Mouse (Mus musculus): ENCODE results near the gene Slc51b.

GRCm38 (mm10) chr9:65405184-65405449 is 17.6 kb downstream of the Slc51b start:
- TF ChIP-seq POLR2A (IDR thresholded peaks at IDR 0.05; ENCODE audit: low read depth, low read length) (no peak), SIN3A (IDR thresholded peaks at IDR 0.05; ENCODE audit: low read length) (no peak), EP300 (IDR thresholded peaks at IDR 0.05; ENCODE audit: low read length) (no peak), CTCF (conservative IDR thresholded peaks at IDR 0.05 in 1 of 2, IDR thresholded peaks at IDR 0.05 in 1 of 2; ENCODE audit: low read depth in 2 of 2, low read length in 2 of 2) (no peak), MAZ (IDR thresholded peaks at IDR 0.05; ENCODE audit: low read depth, low read length) (no peak), UBTF (IDR thresholded peaks at IDR 0.05; ENCODE audit: low read depth, low read length) (no peak), USF1 (IDR thresholded peaks at IDR 0.05; ENCODE audit: low read depth, low read length) (no peak), GABPA (IDR thresholded peaks at IDR 0.05; ENCODE audit: insufficient replicate concordance, low read depth, low read length) (no peak), ZNF384 (IDR thresholded peaks at IDR 0.05; ENCODE audit: low read depth, low read length) (no peak), POLR2AphosphoS2 (IDR thresholded peaks at IDR 0.05; ENCODE audit: low read depth, low read length) (no peak), TCF12 (IDR thresholded peaks at IDR 0.05; ENCODE audit: low read depth, low read length) (no peak)
